Mouse (Mus musculus) midbrain, embryonic 12.5 days (tissue): ENCODE measurements around the gene Ube2n. TPM values are rescaled to one million over a fixed set of nuclear protein-coding genes. Genes with fewer than 3 reads are reported as not detected.
"Not testable (repeated sequence)": the region's sequence is repeated elsewhere in the genome, so short reads cannot be mapped to it uniquely, and the experiment has no call there.

Experiments
- ATAC-seq: fragments of 200-750 bp; cut with Nextera tagmentation; 2 replicates; pipeline ENCODE4 v1.8.0; 2017; ENCODE audit warnings: low read depth, moderate TSS enrichment, moderate library complexity; ENCODE audit not compliant: low FRiP score
- H3K27ac ChIP-seq: fragments of 300-500 bp; sonication (generic); replicated peaks from 2 replicates; pipeline ENCODE4 v1.5.1; 2016; ENCODE audit warnings: mild to moderate bottlenecking
- H3K27me3 ChIP-seq: fragments of 300-500 bp; sonication (generic); 2 replicates; pipeline ENCODE4 v1.6.1; 2016; ENCODE audit warnings: mild to moderate bottlenecking
- H3K36me3 ChIP-seq: fragments of 300-500 bp; sonication (generic); 2 replicates; pipeline ENCODE4 v1.6.1; 2016
- H3K4me1 ChIP-seq: fragments of 300-500 bp; sonication (generic); 2 replicates; pipeline ENCODE4 v1.6.1; 2016
- H3K4me2 ChIP-seq: fragments of 300-500 bp; sonication (generic); replicated peaks from 2 replicates; pipeline ENCODE4 v1.6.1; 2016; ENCODE audit warnings: mild to moderate bottlenecking, moderate library complexity
- H3K4me3 ChIP-seq: fragments of 300-500 bp; sonication (generic); 2 replicates; pipeline ENCODE4 v1.5.1; 2016; ENCODE audit warnings: mild to moderate bottlenecking
- H3K9ac ChIP-seq: fragments of 300-500 bp; sonication (generic); replicated peaks from 2 replicates; pipeline ENCODE4 v1.6.1; 2016; ENCODE audit warnings: mild to moderate bottlenecking, moderate library complexity
- H3K9me3 ChIP-seq: fragments of 300-500 bp; sonication (generic); 2 replicates; pipeline ENCODE4 v1.6.1; 2016; ENCODE audit warnings: mild to moderate bottlenecking
- WGBS: fragments of 180-500 bp; shearing (Covaris S2); methylation state at CpG from one replicate; pipeline ENCODE4 v1.1.7; 2016; 5-methylcytosine and 5-hydroxymethylcytosine counted together
- polyA plus RNA-seq: library from polyadenylated mRNA; unstranded; fragments of >200 nt; fragmentation: Nextera tagmentation; extraction: Ambion mirVana; gene quantifications from 2 replicates; pipeline ENCODE4 v1.2.1, GENCODE M21; 2016

Gene Ube2n
- polyA plus RNA-seq, 1 experiment from 2014 or later = 388 TPM

DNA sequence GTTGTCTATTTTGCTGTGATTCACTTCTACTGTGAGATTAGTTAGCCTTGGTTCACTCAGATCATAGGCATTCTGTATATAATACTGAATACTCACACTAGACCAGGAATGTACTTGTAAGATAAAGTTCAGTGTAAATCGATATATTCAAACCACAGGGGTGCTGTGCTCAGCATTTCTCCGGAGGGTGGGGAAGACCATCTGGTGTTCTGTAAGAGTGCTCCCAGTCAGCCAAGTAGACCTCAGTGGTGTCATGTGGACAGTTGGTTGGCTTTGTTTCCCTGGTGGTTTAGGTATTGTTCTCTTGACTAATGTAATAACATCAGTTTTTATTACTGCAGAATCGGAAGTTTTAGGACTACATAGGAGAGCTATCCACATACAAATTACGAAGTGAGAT lies 30.1 kb downstream of the Ube2n start:
- no peak overlapping the region for H3K4me2 ChIP-seq
- peaks cover 53% of the 10 kb centered on the region for H3K36me3 ChIP-seq
- H3K27ac ChIP-seq = no peak overlapping the region
- no peaks in the 10 kb centered on the region for H3K27me3 ChIP-seq
- ATAC-seq = no peak
- no peak overlapping the region for H3K4me3 ChIP-seq
- WGBS = 78% methylated on average over 4 of the region's 4 CpGs
- H3K9me3 ChIP-seq = no peaks in the 10 kb centered on the region
- H3K9ac ChIP-seq = no peak overlapping the region
- no peaks in the 10 kb centered on the region for H3K4me1 ChIP-seq

DNA sequence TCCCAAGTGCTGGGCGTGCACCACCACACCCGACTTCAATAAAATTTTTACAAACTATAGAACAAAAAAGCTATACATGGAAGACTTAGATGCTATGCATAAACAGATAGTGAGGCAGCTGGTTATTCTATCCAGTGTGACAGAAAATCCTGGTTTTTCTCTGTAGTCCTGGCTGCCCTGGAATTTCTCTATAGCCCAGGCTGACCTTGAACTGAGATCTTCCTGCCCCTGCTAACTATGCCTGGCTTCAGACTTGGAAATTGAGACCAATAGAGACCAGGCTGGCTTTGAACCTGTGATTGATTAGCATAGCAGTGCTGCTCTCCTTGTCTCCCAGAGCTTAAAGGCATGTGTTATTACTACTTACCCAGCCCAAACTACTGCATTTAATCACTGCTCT lies 31.2 kb downstream of the Ube2n start:
- Histone ChIP-seq H3K4me1 (no peaks in the 10 kb centered on the region), H3K4me2 (no peak overlapping the region), H3K4me3 (no peak overlapping the region), H3K9ac (no peak overlapping the region), H3K9me3 (no peaks in the 10 kb centered on the region), H3K27ac (no peak overlapping the region), H3K36me3 (peaks cover 55% of the 10 kb centered on the region), H3K27me3 (no peaks in the 10 kb centered on the region)
- no peak for ATAC-seq
- 93% methylated on average over 2 of the region's 2 CpGs for WGBS

DNA sequence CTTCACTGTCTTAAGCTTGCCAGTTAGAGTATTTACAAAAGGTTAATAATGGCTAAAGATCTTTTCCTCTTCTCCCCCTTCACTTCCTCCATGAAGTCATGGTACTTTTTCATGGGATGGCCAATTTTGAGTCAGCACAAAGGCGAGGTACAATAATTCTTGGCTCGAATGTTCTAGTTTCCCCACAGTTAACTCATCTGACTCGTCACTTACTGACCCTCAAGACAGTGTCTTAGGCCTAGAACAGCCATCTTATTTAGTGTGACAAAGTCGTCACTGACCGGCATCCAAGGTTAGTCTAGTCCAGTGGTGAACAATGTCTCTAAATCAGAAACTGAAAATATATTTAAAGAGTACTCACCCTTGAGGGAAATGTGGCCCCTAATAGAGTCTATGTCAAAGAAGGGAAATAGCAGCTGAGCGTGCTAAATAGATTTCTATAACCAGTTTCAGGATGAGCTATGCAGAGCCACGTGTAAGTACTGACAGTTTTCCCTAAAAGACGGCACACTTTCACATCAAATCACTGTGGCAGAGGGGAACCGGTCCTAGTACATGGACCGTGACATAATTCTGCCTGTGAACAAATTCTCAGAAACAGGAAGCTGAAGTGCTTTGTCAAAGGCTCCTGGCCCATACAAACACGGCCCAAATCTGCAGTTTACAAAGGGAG lies 33.3 kb downstream of the Ube2n start:
- 85% methylated on average over 11 of the region's 11 CpGs for WGBS
- Histone ChIP-seq H3K4me1 (no peaks in the 10 kb centered on the region), H3K36me3 (peaks cover 52% of the 10 kb centered on the region), H3K27me3 (no peaks in the 10 kb centered on the region), H3K4me3 (no peak overlapping the region), H3K9ac (no peak overlapping the region), H3K9me3 (no peaks in the 10 kb centered on the region), H3K27ac (no peak overlapping the region), H3K4me2 (no peak overlapping the region)
- ATAC-seq = no peak

DNA sequence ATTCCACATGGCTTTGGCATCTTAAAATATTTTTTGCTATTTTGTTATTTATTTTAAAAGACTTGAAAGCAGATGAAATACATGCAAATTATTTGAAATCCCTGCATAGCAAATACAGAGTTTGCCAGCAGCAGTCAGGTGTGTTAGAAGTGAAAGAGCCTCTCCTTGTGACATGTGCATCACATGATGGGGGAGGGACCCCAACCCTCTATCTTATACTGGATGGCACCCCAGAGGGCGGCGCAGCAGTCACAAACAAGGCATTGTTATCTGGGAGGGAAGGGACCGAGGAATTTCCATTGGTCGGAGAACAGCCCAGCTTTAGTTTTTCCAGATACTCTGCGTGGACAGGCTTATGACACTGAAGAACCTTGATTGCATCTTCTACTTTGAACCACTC lies 34.1 kb downstream of the Ube2n start:
- H3K36me3 ChIP-seq = peaks cover 49% of the 10 kb centered on the region
- not testable (repeated sequence) for H3K9me3 ChIP-seq, H3K4me3 ChIP-seq, H3K27me3 ChIP-seq, ATAC-seq, H3K9ac ChIP-seq, H3K27ac ChIP-seq, H3K4me1 ChIP-seq, H3K4me2 ChIP-seq
- 68% methylated on average over 5 of the region's 5 CpGs for WGBS

DNA sequence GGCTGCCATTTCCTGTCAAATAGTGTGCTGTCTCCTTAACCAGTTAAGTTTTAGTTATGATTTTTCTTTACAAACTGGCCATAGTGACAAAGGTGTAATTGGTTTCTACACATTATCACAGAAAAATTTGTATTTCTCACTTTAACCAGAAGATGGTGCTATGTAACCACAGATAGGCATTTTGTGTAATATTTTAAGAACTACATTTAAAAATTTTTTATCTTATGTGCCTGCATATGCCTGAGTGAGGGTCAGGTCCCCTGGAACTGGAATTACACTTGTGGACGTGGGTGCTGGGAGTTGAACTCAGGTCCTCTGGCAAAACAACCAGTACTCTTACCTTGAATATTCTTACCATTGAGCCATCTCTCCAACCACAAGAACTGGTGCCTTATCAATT lies 35.6 kb downstream of the Ube2n start:
- Histone ChIP-seq H3K27ac (no peak overlapping the region), H3K4me1 (peaks cover 3% of the 10 kb centered on the region; the same call in 1 of the 2 replicates), H3K4me2 (no peak overlapping the region), H3K36me3 (peaks cover 41% of the 10 kb centered on the region), H3K4me3 (no peak overlapping the region), H3K9me3 (no peaks in the 10 kb centered on the region), H3K27me3 (no peaks in the 10 kb centered on the region), H3K9ac (no peak overlapping the region)
- ATAC-seq = no peak
- 63% methylated on average over 1 of the region's 1 CpGs for WGBS

DNA sequence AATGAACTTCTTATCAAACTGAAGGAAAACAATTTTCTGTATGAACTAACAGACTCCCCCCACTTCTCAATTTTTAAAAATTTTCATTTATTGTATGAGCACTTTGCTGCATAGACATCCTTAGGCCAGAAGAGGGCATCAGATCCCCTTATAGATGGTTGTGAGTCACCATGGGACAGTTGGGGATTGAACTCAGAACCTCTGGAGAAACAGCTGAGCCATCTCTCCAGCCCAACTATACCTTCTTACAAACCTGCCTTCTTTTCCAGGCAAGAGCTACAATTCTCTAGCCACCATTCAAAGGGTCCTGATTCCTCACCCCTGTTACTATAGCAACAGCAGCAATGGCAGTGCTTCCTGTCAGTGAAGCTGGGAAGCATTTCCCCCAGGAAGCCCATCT lies 36.8 kb downstream of the Ube2n start:
- H3K36me3 ChIP-seq = peaks cover 33% of the 10 kb centered on the region
- no peak overlapping the region for H3K4me3 ChIP-seq
- H3K4me1 ChIP-seq = peaks cover 3% of the 10 kb centered on the region; the same call in 1 of the 2 replicates
- no peaks in the 10 kb centered on the region for H3K9me3 ChIP-seq
- no peak for ATAC-seq
- H3K27ac ChIP-seq = no peak overlapping the region
- no peak overlapping the region for H3K9ac ChIP-seq
- H3K4me2 ChIP-seq = no peak overlapping the region
- no peaks in the 10 kb centered on the region for H3K27me3 ChIP-seq

DNA sequence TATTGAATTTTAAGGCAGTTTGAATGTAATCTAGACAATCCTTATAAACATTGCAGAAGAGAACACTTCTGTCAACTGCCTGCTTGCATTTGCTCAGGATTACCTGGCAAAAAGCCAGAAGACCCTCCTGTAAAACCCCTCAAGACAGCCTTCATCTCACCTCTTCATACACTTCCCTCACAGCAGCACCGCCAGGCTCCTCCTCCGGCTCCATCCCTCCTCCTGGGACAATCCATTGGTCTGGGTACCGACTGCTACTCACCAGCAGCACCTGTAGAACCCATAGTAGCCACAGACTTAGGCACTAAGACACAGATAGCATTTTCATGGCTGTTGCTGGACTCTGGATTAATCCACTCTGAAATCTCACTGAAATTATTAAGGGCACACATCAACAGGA lies 37.4 kb downstream of the Ube2n start:
- WGBS = 66% methylated on average over 3 of the region's 3 CpGs
- Histone ChIP-seq H3K36me3 (peaks cover 30% of the 10 kb centered on the region), H3K4me3 (no peak overlapping the region), H3K27ac (no peak overlapping the region), H3K4me2 (no peak overlapping the region), H3K4me1 (peaks cover 3% of the 10 kb centered on the region; the same call in 1 of the 2 replicates), H3K9ac (no peak overlapping the region), H3K9me3 (no peaks in the 10 kb centered on the region), H3K27me3 (no peaks in the 10 kb centered on the region)
- no peak for ATAC-seq

DNA sequence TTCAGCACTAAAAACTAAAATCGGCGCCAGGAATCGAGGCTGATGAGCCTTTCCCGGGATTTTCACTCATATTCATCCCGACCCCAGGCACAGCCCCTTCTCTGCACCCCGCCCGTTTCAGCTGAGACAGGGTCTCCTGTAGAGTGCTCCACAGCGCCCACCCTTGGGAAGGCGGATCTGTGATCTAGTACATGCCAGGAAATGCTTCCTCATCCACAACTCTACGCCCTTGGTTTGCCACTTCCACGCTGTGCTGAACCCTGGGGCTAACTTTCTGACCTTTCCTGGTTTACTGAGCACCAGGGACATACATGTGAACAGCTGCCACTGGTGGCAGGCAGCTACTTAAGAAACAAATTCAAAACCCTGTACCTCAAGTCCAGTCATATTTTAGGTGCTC lies 40.9 kb downstream of the Ube2n start:
- H3K9ac ChIP-seq = no peak overlapping the region
- peaks cover 7% of the 10 kb centered on the region for H3K36me3 ChIP-seq
- H3K4me1 ChIP-seq = peaks cover 11% of the 10 kb centered on the region; the same call in 1 of the 2 replicates
- H3K9me3 ChIP-seq = no peaks in the 10 kb centered on the region
- no peak overlapping the region for H3K4me3 ChIP-seq
- WGBS = 91% methylated on average over 11 of the region's 11 CpGs
- no peak overlapping the region for H3K27ac ChIP-seq
- H3K4me2 ChIP-seq = no peak overlapping the region
- no peak; the same call in 1 of the 2 replicates for ATAC-seq
- H3K27me3 ChIP-seq = no peaks in the 10 kb centered on the region

DNA sequence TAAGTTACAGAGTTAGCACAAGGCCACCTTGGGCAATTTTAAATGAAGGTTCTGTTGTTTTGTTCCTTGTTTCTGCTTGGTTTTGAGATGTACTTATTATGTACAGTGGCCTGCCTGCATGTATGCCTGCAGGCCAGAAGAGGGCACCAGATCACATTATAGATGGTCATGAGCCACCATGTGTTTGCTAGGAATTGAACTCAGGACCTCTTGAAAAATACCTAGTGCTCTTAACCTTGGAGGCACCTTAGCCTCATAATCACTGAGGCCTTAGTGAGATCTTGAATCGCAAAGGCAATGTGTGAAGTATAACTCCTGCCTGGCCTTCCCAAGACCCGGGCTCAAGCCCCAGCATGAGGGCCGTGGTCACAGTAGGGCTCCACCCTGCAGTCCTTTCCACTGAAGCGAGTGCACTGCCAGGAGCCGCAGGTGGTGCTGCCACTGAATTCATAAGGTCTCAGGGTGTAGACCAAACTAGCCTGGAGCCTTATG lies 42.4 kb downstream of the Ube2n start:
- no peak overlapping the region for H3K9ac ChIP-seq
- no peak overlapping the region for H3K4me3 ChIP-seq
- H3K36me3 ChIP-seq = peaks cover 7% of the 10 kb centered on the region
- no peak overlapping the region for H3K27ac ChIP-seq
- H3K27me3 ChIP-seq = no peaks in the 10 kb centered on the region
- WGBS = 88% methylated on average over 5 of the region's 5 CpGs
- H3K9me3 ChIP-seq = no peaks in the 10 kb centered on the region
- H3K4me2 ChIP-seq = no peak overlapping the region
- no peak for ATAC-seq
- H3K4me1 ChIP-seq = peaks cover 24% of the 10 kb centered on the region

DNA sequence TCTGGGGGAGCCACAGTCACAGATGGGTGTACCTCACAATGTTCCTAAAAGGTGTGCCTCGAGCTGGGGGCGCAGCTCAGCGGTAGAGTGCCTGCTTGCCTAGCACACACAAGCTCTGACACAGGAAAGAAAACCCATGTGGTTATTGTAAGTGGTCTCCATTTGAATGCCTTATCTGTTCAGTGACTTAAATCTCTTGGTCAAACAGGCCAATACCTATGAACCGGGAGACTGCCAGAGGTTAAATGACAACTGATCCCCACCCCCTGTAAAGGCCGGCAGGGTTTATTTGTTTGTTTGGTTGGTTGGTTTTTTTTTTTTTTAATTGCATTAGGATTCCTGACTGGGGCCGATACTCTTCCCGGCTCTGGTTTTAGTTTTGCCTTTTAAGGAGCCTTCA lies 44.5 kb downstream of the Ube2n start:
- peaks cover 27% of the 10 kb centered on the region for H3K4me1 ChIP-seq
- H3K27ac ChIP-seq = no peak overlapping the region
- no peak for ATAC-seq

DNA sequence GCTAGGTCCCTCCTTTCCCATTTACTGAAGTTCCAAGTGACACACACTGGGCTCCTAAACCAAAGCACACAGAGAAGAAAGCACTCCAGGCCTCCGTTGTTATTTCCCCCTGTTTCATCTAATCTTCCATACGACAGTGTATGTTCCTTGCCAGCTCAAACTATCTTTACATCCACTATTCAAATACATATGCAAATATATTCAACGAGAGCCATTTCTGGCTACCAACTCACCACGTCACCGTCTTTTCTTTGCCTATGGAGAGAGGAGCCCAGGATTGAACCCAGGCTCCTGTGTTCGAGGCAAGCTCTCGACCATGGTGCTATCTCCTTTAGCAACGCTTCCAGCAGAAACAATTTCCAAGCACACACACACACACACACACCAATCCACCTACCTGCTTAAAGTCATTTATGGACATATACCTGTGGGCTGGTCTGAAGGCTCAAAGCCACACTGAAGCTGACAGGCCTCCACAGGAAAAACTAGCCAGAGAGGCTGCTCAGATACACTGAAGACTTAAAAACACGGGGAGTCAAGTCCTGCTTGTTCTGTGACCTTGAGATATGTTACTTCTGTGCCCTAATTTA lies 45.5 kb downstream of the Ube2n start:
- Histone ChIP-seq H3K9me3 (no peaks in the 10 kb centered on the region), H3K9ac (no peak overlapping the region), H3K27me3 (no peaks in the 10 kb centered on the region), H3K4me2 (0 out of 2 replicates have a peak overlapping the region, but pooled peaks have one; percentile 5), H3K36me3 (peaks cover 3% of the 10 kb centered on the region; the same call in 1 of the 2 replicates), H3K4me1 (peaks cover 26% of the 10 kb centered on the region), H3K4me3 (no peak overlapping the region), H3K27ac (no peak overlapping the region)
- WGBS = 89% methylated on average over 9 of the region's 9 CpGs
- no peak for ATAC-seq

More for the DNA sequence above, 44.5 kb downstream of the Ube2n start:
- Histone ChIP-seq H3K36me3 (peaks cover 4% of the 10 kb centered on the region; the same call in 1 of the 2 replicates), H3K27me3 (no peaks in the 10 kb centered on the region), H3K9me3 (no peaks in the 10 kb centered on the region), H3K4me3 (no peak overlapping the region), H3K4me2 (no peak overlapping the region), H3K9ac (no peak overlapping the region)
- 77% methylated on average over 7 of the region's 7 CpGs for WGBS

DNA sequence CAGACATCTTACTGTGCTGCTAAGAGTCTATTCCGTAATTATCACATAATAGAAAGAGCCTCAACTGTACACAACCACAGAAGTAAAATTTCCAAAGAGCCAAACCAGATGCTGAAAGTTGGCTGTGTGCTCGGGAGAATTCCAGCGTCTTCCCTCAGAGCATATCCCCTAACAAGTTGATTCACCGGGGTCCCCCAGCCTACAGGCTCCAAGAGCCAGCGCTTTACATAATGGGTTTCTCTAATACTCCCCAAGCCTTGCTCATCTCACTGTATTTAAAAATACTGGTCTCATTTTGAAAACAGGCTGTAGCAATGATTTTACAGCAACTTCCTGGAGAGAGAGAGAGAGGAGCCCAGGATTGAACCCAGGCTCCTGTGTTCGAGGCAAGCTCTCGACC lies 46.7 kb downstream of the Ube2n start:
- ATAC-seq = no peak
- Histone ChIP-seq H3K36me3 (peaks cover 3% of the 10 kb centered on the region; the same call in 1 of the 2 replicates), H3K9ac (peak overlapping the region; percentile 91), H3K9me3 (no peaks in the 10 kb centered on the region), H3K4me2 (peak overlapping the region; percentile 63), H3K27ac (no peak overlapping the region), H3K4me1 (peaks cover 26% of the 10 kb centered on the region), H3K4me3 (peak overlapping the region; percentile 73), H3K27me3 (no peaks in the 10 kb centered on the region)
- 55% methylated on average over 7 of the region's 7 CpGs for WGBS
